Mouse (Mus musculus) left cerebral cortex, postnatal 25 days (tissue): ENCODE results near the gene Rd3. TPM values are rescaled to one million over a fixed set of nuclear protein-coding genes. Genes with fewer than 3 reads are reported as not detected.
A peak's percentile ranks its signal among the peaks of the same experiment; 100 is the strongest.

Source experiments
- DNase-seq, 2 experiments: peaks; one replicate each; pipeline ENCODE4 v3.0.0; 2022; ENCODE audit warnings: low spot score in 2 of 2, mixed read lengths in 1 of 2
- intact Hi-C: fragments of 180-260 bp; cut with DNase I; formaldehyde crosslinking; loops from one replicate; pipeline ENCODE4 v1.15.1; 2025
- total RNA-seq, 2 experiments: library from RNA; stranded (reverse); gene quantifications; 2 replicates each; pipeline ENCODE4 v1.2.3; 2021

The Rd3 gene
- total RNA-seq, result under 1 TPM; 0.18 to 0.32 TPM

GRCm38 (mm10) chr1:191977187-191977586 lies at the start of gene Rd3:
Gene Rd3, plus strand, starts transcription at chr1:191977370.
- intact Hi-C loops, result no loop called here

GRCm38 (mm10) chr1:191928345-191928744 lies 48.8 kb upstream of the Rd3 start:
- DNase-seq, result no peak
- intact Hi-C loops, result no loop called here

More at GRCm38 (mm10) chr1:191977187-191977586, at the start of gene Rd3:
- peak; percentile 39 to 63 for DNase-seq

- no peak for DNase-seq
- intact Hi-C loops, result no loop called here
Measured at GRCm38 (mm10) chr1:191929065-191929464, 48.1 kb upstream of the Rd3 start.

- DNase-seq, result no peak
- intact Hi-C loops, result no loop called here
Measured at GRCm38 (mm10) chr1:191929897-191930524, 47.2 kb upstream of the Rd3 start.

GRCm38 (mm10) chr1:191930525-191931105 lies 46.6 kb upstream of the Rd3 start:
- no peak for DNase-seq
- intact Hi-C loops, result no loop called here

GRCm38 (mm10) chr1:191932286-191932985 lies 44.7 kb upstream of the Rd3 start:
- intact Hi-C loops, result loop anchor here (2.0 kb wide), 1 partner anchor 14 kb away; no protein-coding TSS in a partner anchor
- DNase-seq, result no peak

- no peak for DNase-seq
- intact Hi-C loops, result loop anchor here (2.0 kb wide), 1 partner anchor 14 kb away; no protein-coding TSS in a partner anchor
Measured at GRCm38 (mm10) chr1:191932986-191933632, 44.1 kb upstream of the Rd3 start.

GRCm38 (mm10) chr1:191943638-191944037 lies 33.5 kb upstream of the Rd3 start:
- intact Hi-C loops, result no loop called here

GRCm38 (mm10) chr1:191945341-191945740 lies 31.8 kb upstream of the Rd3 start:
- no peak for DNase-seq
- intact Hi-C loops, result no loop called here

More at GRCm38 (mm10) chr1:191943638-191944037, 33.5 kb upstream of the Rd3 start:
- no peak for DNase-seq

- intact Hi-C loops, result loop anchor here (2.0 kb wide), 1 partner anchor 13 kb away; no protein-coding TSS in a partner anchor
- no peak for DNase-seq
Measured at GRCm38 (mm10) chr1:191945756-191946155, 31.4 kb upstream of the Rd3 start.

- no peak for DNase-seq
- intact Hi-C loops, result loop anchor here (2.0 kb wide), 1 partner anchor 13 kb away; no protein-coding TSS in a partner anchor
Measured at GRCm38 (mm10) chr1:191946261-191946660, 30.9 kb upstream of the Rd3 start.

GRCm38 (mm10) chr1:191946835-191947234 lies 30.3 kb upstream of the Rd3 start:
- intact Hi-C loops, result loop anchor here (2.0 kb wide), 1 partner anchor 14 kb away; no protein-coding TSS in a partner anchor
- no peak for DNase-seq

- intact Hi-C loops, result loop anchor here (2.0 kb wide), 1 partner anchor 15 kb away; no protein-coding TSS in a partner anchor
- no peak for DNase-seq
Measured at GRCm38 (mm10) chr1:191947796-191948195, 29.4 kb upstream of the Rd3 start.

- DNase-seq, result no peak
- intact Hi-C loops, result no loop called here
Measured at GRCm38 (mm10) chr1:191948600-191948999, 28.6 kb upstream of the Rd3 start.

GRCm38 (mm10) chr1:191950611-191951010 lies 26.6 kb upstream of the Rd3 start:
- intact Hi-C loops, result loop anchor here (1.0 to 5.0 kb wide), 2 partner anchors 43 to 56 kb away; partner anchors contain the start of gene Slc30a1
- DNase-seq, result peak in 1 of 2 experiments; percentile 84

- intact Hi-C loops, result loop anchor here (5.0 kb wide), 1 partner anchor 46 kb away; the partner anchor contains the start of gene Slc30a1
- DNase-seq, result peak; percentile 78 to 96
Measured at GRCm38 (mm10) chr1:191952733-191953335, 24.3 kb upstream of the Rd3 start.

- intact Hi-C loops, result no loop called here
- DNase-seq, result no peak
Measured at GRCm38 (mm10) chr1:191955101-191955500, 22.1 kb upstream of the Rd3 start.

- DNase-seq, result no peak
Measured at GRCm38 (mm10) chr1:191956261-191956660, 20.9 kb upstream of the Rd3 start.

GRCm38 (mm10) chr1:191956871-191957270 lies 20.3 kb upstream of the Rd3 start:
- DNase-seq, result no peak
- intact Hi-C loops, result no loop called here

More at GRCm38 (mm10) chr1:191956261-191956660, 20.9 kb upstream of the Rd3 start:
- intact Hi-C loops, result no loop called here
